ENCODE assay signal across 14 mouse cellular contexts in genomic region chr16:6963533-6963932, GRCm38 (mm10).
DNase-seq lines count a peak whose midpoint lies in the region; ATAC-seq lines count a peak whose summit lies in the region.
"Had no signal": no experiment of that assay in that cellular context is flagged by ENCODE, and none has a peak within 500 bp of the region (broad histone marks: within the 10 kb centered on the region; RNA-seq: fewer than 3 reads in every experiment).

No protein-coding gene starts in this region.

- no peak overlapping the region for H3K27ac ChIP-seq in kidney, embryonic 15.5 days
- H3K27ac ChIP-seq: embryonic facial prominence, embryonic 15.5 days; hindbrain, embryonic 14.5 days; stomach, postnatal 0 days had no signal

- H3K9ac ChIP-seq in kidney, embryonic 15.5 days, result no peak overlapping the region
- H3K9ac ChIP-seq: embryonic facial prominence, embryonic 15.5 days; heart, embryonic 12.5 days; hindbrain, embryonic 14.5 days; liver, postnatal 0 days had no signal

- no peak overlapping the region for H3K4me3 ChIP-seq in kidney, embryonic 15.5 days (replicated peaks)
- H3K4me3 ChIP-seq: embryonic facial prominence, embryonic 15.5 days; heart, embryonic 12.5 days had no signal

- peak; percentile 80 for ATAC-seq in frontal cortex, adult (ENCODE audit: low TSS enrichment)
- no peak for ATAC-seq in inflammation-experienced regulatory T-cells, adult 6 months
- ATAC-seq in kidney, embryonic 15.5 days (replicated peaks; ENCODE audit: low FRiP score), result no peak
- ATAC-seq: CD4-positive, CD25-positive, alpha-beta regulatory T cell, adult 4 months; liver, postnatal 0 days had no signal

- DNase-seq in frontal cortex, postnatal 25 days (ENCODE audit: low spot score in 2 of 2), result no peak
- DNase-seq in 3T3-L1 (ENCODE audit: low read depth, low spot score), result peak; percentile 99
- peak; percentile 23 for DNase-seq in adrenal gland, adult 8-10 months
- DNase-seq in layer of hippocampus, adult 8-10 months (ENCODE audit: low spot score in 2 of 2), result peak; percentile 36 to 59
- DNase-seq in thymus, postnatal 36 days, result no peak
- DNase-seq: liver, postnatal 0 days had no signal

- H3K4me1 ChIP-seq in kidney, embryonic 15.5 days, result no peaks in the 10 kb centered on the region
- H3K4me1 ChIP-seq: embryonic facial prominence, embryonic 15.5 days; heart, embryonic 12.5 days had no signal

- 82% methylated on average over 4 of the region's 4 CpGs for WGBS in kidney, embryonic 15.5 days

- no peaks in the 10 kb centered on the region for H3K36me3 ChIP-seq in kidney, embryonic 15.5 days
- H3K36me3 ChIP-seq: embryonic facial prominence, embryonic 15.5 days; heart, embryonic 12.5 days had no signal

- H3K4me2 ChIP-seq in kidney, embryonic 15.5 days, result no peak overlapping the region
- H3K4me2 ChIP-seq: embryonic facial prominence, embryonic 15.5 days; heart, embryonic 12.5 days; hindbrain, embryonic 14.5 days had no signal

- no peaks in the 10 kb centered on the region for H3K9me3 ChIP-seq in kidney, embryonic 15.5 days (replicated peaks)
- H3K9me3 ChIP-seq: embryonic facial prominence, embryonic 15.5 days; heart, embryonic 12.5 days had no signal

- no peaks in the 10 kb centered on the region for H3K27me3 ChIP-seq in kidney, embryonic 15.5 days
- H3K27me3 ChIP-seq: embryonic facial prominence, embryonic 15.5 days; heart, embryonic 12.5 days had no signal

Comparison
In these comparisons a context has a peak if more than half of its experiments do, and no peak if none do; other contexts are left out.
1. DNase-seq: peak in 3T3-L1 (single experiment), adrenal gland, adult 8-10 months (single experiment) and layer of hippocampus, adult 8-10 months (2 of 2); none in frontal cortex, postnatal 25 days (0 of 2) and thymus, postnatal 36 days (0 of 2).